Mouse (Mus musculus) stomach, postnatal 0 days (tissue): ENCODE data around the gene Dnajb14. TPM values are rescaled to one million over a fixed set of nuclear protein-coding genes. Genes with fewer than 3 reads are reported as not detected.
"Not testable (repeated sequence)": the region's sequence is repeated elsewhere in the genome, so short reads cannot be mapped to it uniquely, and the experiment has no call there.

Experiments used
- ATAC-seq: fragments of 200-750 bp; cut with Nextera tagmentation; 2 replicates; pipeline ENCODE4 v1.8.0; 2017; ENCODE audit not compliant: low FRiP score, low TSS enrichment
- DNase-seq: peaks from one replicate; pipeline ENCODE4 v3.0.0-alpha.2; 2016; ENCODE audit warnings: low spot score
- H3K27ac ChIP-seq: fragments of 300-500 bp; sonication (generic); replicated peaks from 2 replicates; pipeline ENCODE4 v1.5.1; 2014; ENCODE audit warnings: mild to moderate bottlenecking, control low read depth
- H3K27me3 ChIP-seq: fragments of 300-500 bp; sonication (generic); 2 replicates; pipeline ENCODE4 v1.6.1; 2014; ENCODE audit warnings: low read length; ENCODE audit not compliant: control insufficient read depth, insufficient read depth
- H3K36me3 ChIP-seq: fragments of 300-500 bp; sonication (generic); 2 replicates; pipeline ENCODE4 v1.6.1; 2014; ENCODE audit warnings: low read length, mixed read lengths; ENCODE audit not compliant: control insufficient read depth, insufficient read depth
- H3K4me1 ChIP-seq: fragments of 300-500 bp; sonication (generic); replicated peaks from 2 replicates; pipeline ENCODE4 v1.6.1; 2014; ENCODE audit warnings: antibody characterized with exemption; ENCODE audit not compliant: control insufficient read depth, insufficient read depth
- H3K4me2 ChIP-seq: fragments of 300-500 bp; sonication (generic); replicated peaks from 2 replicates; pipeline ENCODE4 v1.6.1; 2014; ENCODE audit warnings: low read depth, mild to moderate bottlenecking, control low read depth, moderate library complexity
- H3K4me3 ChIP-seq: fragments of 300-500 bp; sonication (generic); 2 replicates; pipeline ENCODE4 v1.5.1; 2014; ENCODE audit warnings: low read depth, low read length, control low read depth
- H3K9ac ChIP-seq: fragments of 300-500 bp; sonication (generic); 2 replicates; pipeline ENCODE4 v1.6.1; 2014; ENCODE audit warnings: mild to moderate bottlenecking, low read length, control low read depth, mixed read lengths
- H3K9me3 ChIP-seq: fragments of 300-500 bp; sonication (generic); 2 replicates; pipeline ENCODE4 v1.6.1; 2016; ENCODE audit warnings: low read length; ENCODE audit not compliant: control insufficient read depth
- CTCF ChIP-seq: IDR thresholded peaks from 2 replicates; pipeline ENCODE4 v1.5.1; 2016; ENCODE audit warnings: antibody characterized with exemption, low read depth, mild to moderate bottlenecking, moderate library complexity
- EP300 ChIP-seq: optimal IDR thresholded peaks from 2 replicates; pipeline ENCODE3; 2016; ENCODE audit warnings: antibody characterized with exemption
- WGBS: fragments of 180-500 bp; shearing (Covaris S2); extraction: QIAGEN DNeasy Blood & Tissue Kit; methylation state at CpG from one replicate; pipeline ENCODE4 v1.1.7; 2014; 5-methylcytosine and 5-hydroxymethylcytosine counted together
- polyA plus RNA-seq: library from polyadenylated mRNA; unstranded; fragments of >200 nt; fragmentation: Nextera tagmentation; extraction: Ambion mirVana; gene quantifications from 2 replicates; pipeline ENCODE4 v1.2.1, GENCODE M21; 2015

The Dnajb14 gene
- polyA plus RNA-seq, 1 experiment from 2014 or later = 12.6 TPM

GRCm38 (mm10) chr3:137913093-137913492 is 45.6 kb downstream of the Dnajb14 start:
- ATAC-seq = peak; percentile 99
- Histone ChIP-seq H3K27ac (no peak overlapping the region), H3K4me2 (no peak overlapping the region), H3K9ac (no peak overlapping the region), H3K36me3 (no peaks in the 10 kb centered on the region), H3K27me3 (no peaks in the 10 kb centered on the region), H3K9me3 (no peaks in the 10 kb centered on the region), H3K4me3 (no peak overlapping the region), H3K4me1 (peaks cover 4% of the 10 kb centered on the region; the same call in 1 of the 2 replicates)
- WGBS = 34% methylated on average over 2 of the region's 2 CpGs
- no peak for DNase-seq
- TF ChIP-seq CTCF (no peak), EP300 (no peak)

- not testable (repeated sequence) for H3K36me3 ChIP-seq, H3K4me3 ChIP-seq, H3K27me3 ChIP-seq, H3K4me2 ChIP-seq, H3K9ac ChIP-seq, DNase-seq, ATAC-seq, H3K9me3 ChIP-seq, H3K27ac ChIP-seq, H3K4me1 ChIP-seq
- no CpG with 5 or more reads among the region's 1 CpGs for WGBS
Measured at GRCm38 (mm10) chr3:137914567-137914966, 47.1 kb downstream of the Dnajb14 start.

- Histone ChIP-seq H3K36me3 (peaks cover 7% of the 10 kb centered on the region; the same call in 1 of the 2 replicates), H3K4me2 (peak overlapping the region; percentile 49), H3K27me3 (no peaks in the 10 kb centered on the region), H3K27ac (peak overlapping the region; percentile 66), H3K9me3 (no peaks in the 10 kb centered on the region), H3K9ac (peak overlapping the region; percentile 32), H3K4me1 (peaks cover 4% of the 10 kb centered on the region; the same call in 1 of the 2 replicates), H3K4me3 (peak overlapping the region; percentile 62)
- ATAC-seq (no peak), DNase-seq (no peak)
- 21% methylated on average over 12 of the region's 12 CpGs for WGBS
- TF ChIP-seq EP300 (no peak), CTCF (no peak)
Measured at GRCm38 (mm10) chr3:137917694-137918171, 50.3 kb downstream of the Dnajb14 start.

GRCm38 (mm10) chr3:137918172-137918931 is 50.9 kb downstream of the Dnajb14 start, which contains the start of gene Lamtor3:
Gene Lamtor3 (plus strand): TSS chr3:137918506.
- DNase-seq (peak; percentile 93), ATAC-seq (peak; percentile 95)
- peak within 1 kb of the TSS; percentile 49 for H3K4me2 ChIP-seq
- peak within 1 kb of the TSS; percentile 62 for H3K4me3 ChIP-seq
- peak within 1 kb of the TSS; percentile 85 for H3K27ac ChIP-seq
- H3K36me3 ChIP-seq = peaks cover 7% of the 10 kb centered on the region; the same call in 1 of the 2 replicates
- no peaks in the 10 kb centered on the region for H3K27me3 ChIP-seq
- under 1% methylated on average over 46 of the region's 47 CpGs for WGBS
- no peaks in the 10 kb centered on the region for H3K9me3 ChIP-seq
- H3K9ac ChIP-seq = peak within 1 kb of the TSS; percentile 83
- H3K4me1 ChIP-seq = peaks cover 4% of the 10 kb centered on the region; the same call in 1 of the 2 replicates
- TF ChIP-seq EP300 (peak; percentile 70), CTCF (peak; percentile 21)

- Histone ChIP-seq H3K9me3 (no peaks in the 10 kb centered on the region), H3K36me3 (peaks cover 10% of the 10 kb centered on the region; the same call in 1 of the 2 replicates), H3K4me3 (peak overlapping the region; percentile 62), H3K4me2 (peak overlapping the region; percentile 49), H3K27me3 (no peaks in the 10 kb centered on the region), H3K4me1 (peaks cover 4% of the 10 kb centered on the region; the same call in 1 of the 2 replicates), H3K9ac (peak overlapping the region; percentile 83), H3K27ac (peak overlapping the region; percentile 85)
- TF ChIP-seq EP300 (no peak), CTCF (no peak)
- DNase-seq (peak; percentile 24), ATAC-seq (peak; percentile 64)
- 14% methylated on average over 6 of the region's 6 CpGs for WGBS
Measured at GRCm38 (mm10) chr3:137918932-137919311, 51.4 kb downstream of the Dnajb14 start.

GRCm38 (mm10) chr3:137919398-137919797 is 51.9 kb downstream of the Dnajb14 start:
- ATAC-seq (no peak), DNase-seq (no peak)
- Histone ChIP-seq H3K27ac (no peak overlapping the region), H3K4me2 (peak overlapping the region; percentile 49), H3K9ac (peak overlapping the region; percentile 83; the same call in 1 of the 2 replicates), H3K9me3 (no peaks in the 10 kb centered on the region), H3K4me3 (peak overlapping the region; percentile 62; the same call in 1 of the 2 replicates), H3K36me3 (peaks cover 11% of the 10 kb centered on the region; the same call in 1 of the 2 replicates), H3K4me1 (peaks cover 4% of the 10 kb centered on the region; the same call in 1 of the 2 replicates), H3K27me3 (no peaks in the 10 kb centered on the region)
- WGBS = 86% methylated on average over 7 of the region's 7 CpGs
- TF ChIP-seq CTCF (no peak), EP300 (no peak)
